Mouse (Mus musculus): Measurements from ENCODE around the gene Cyyr1. TPM values are rescaled to one million over a fixed set of nuclear protein-coding genes. Genes with fewer than 3 reads are reported as not detected.
"Not testable (repeated sequence)": the region's sequence is repeated elsewhere in the genome, so short reads cannot be mapped to it uniquely, and the experiment has no call there.

Gene Cyyr1
- 2.5 and 2.7 TPM in 2 replicates for polyA plus RNA-seq (2015; fragmentation: Nextera tagmentation; extraction: Ambion mirVana)

DNA sequence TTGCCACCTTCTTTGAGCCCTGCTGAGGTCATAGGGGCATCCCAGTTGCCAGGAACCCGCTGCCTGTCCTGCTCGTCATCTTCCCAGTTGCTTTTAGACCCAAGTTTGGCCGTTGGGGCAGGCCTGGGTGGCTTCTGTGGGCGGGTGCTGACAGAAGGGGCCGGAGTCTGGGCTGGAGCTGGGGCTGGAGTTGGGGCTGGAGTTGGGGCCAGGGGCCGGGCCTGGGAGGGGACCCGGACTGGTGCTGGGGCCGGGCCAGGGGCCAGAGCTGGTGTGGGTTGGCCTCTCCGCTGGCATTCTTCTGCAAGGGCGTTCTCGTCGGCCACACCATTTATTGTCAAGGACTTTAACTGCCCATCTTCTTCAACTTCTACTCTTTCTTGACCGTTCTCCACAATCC lies at the start of gene Cyyr1:
Cyyr1 (minus strand) TSS at position 101 of the 400 bp plus-strand sequence.
- H3K9me3 ChIP-seq (ENCODE audit: control insufficient read depth); ATAC-seq; H3K27me3 ChIP-seq (replicated peaks; ENCODE audit: control insufficient read depth, insufficient read depth, low read length); H3K36me3 ChIP-seq (ENCODE audit: control insufficient read depth, insufficient read depth); H3K4me2 ChIP-seq (replicated peaks; ENCODE audit: low read depth); H3K27ac ChIP-seq (ENCODE audit: low read depth, low read length); H3K9ac ChIP-seq (ENCODE audit: low read depth, low read length); H3K4me1 ChIP-seq (replicated peaks; ENCODE audit: control insufficient read depth, insufficient read depth, low read length); H3K4me3 ChIP-seq (ENCODE audit: low read depth, low read length): not testable (repeated sequence)
- 65% methylated on average over 11 of the region's 13 CpGs for WGBS

DNA sequence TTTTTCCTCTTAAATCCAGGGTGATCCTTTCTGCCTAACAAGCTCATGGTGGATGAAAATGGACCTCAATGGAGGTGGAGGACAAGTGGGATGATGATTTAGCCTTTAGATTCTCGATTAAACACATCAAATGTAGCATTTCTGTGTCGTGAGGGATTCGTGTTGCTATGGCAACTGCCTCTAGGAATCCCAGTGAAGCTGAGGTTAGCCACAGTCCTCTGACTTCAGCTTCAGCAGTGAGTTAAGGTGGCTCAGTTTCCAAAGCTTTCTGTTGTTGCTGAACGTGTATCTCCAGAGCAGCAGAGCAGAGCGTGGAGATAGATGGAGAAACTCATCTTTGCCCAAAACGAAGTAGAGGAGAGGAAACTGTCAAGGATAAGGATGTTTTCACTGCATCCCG lies 35.6 kb upstream of the Cyyr1 start:
- H3K9me3 ChIP-seq (ENCODE audit: control insufficient read depth): no peaks in the 10 kb centered on the region
- H3K9ac ChIP-seq (ENCODE audit: low read depth, low read length): no peak overlapping the region
- H3K27ac ChIP-seq (ENCODE audit: low read depth, low read length): no peak overlapping the region
- H3K4me1 ChIP-seq (replicated peaks; ENCODE audit: control insufficient read depth, insufficient read depth, low read length): no peaks in the 10 kb centered on the region
- WGBS: 73% methylated on average over 7 of the region's 7 CpGs
- no peaks in the 10 kb centered on the region for H3K27me3 ChIP-seq (replicated peaks; ENCODE audit: control insufficient read depth, insufficient read depth, low read length)
- no peak for ATAC-seq
- TF ChIP-seq CTCF (IDR thresholded peaks at IDR 0.05; ENCODE audit: low read depth): no peak
- H3K4me3 ChIP-seq (ENCODE audit: low read depth, low read length): no peak overlapping the region
- no peak overlapping the region for H3K4me2 ChIP-seq (replicated peaks; ENCODE audit: low read depth)
- H3K36me3 ChIP-seq (ENCODE audit: control insufficient read depth, insufficient read depth): no peaks in the 10 kb centered on the region

DNA sequence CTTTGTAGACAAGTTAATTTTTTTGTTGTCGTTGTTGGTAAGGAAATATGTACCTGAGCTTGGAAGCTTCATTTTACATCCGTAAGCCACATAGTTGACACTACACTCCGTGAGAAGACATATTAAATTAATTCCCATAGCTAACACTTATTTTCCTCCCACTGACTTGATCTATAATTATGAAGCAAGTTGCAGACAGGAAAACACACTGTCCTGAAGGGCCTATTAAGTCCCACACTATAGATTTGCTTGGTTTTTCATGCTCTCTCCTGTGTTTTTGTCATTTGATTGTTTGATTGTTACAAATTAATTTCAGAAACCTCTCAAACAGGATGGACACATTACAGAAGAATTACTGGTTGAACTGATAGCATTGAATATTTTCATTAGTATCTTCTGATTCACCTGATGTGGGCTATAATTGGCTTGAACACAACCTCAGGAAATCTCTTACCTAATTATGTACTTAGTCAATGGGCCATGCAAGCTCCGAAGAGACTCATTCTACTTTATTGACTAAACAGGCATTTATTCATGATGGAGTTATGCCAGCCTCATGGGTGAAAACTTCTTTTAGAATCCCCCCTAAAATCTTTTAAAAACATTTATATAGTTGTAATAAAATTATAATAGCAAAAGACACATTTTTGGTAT lies 34.5 kb upstream of the Cyyr1 start:
- Histone ChIP-seq H3K9ac (ENCODE audit: low read depth, low read length) (no peak overlapping the region), H3K27ac (ENCODE audit: low read depth, low read length) (no peak overlapping the region), H3K27me3 (replicated peaks; ENCODE audit: control insufficient read depth, insufficient read depth, low read length) (no peaks in the 10 kb centered on the region), H3K9me3 (ENCODE audit: control insufficient read depth) (no peaks in the 10 kb centered on the region), H3K4me3 (ENCODE audit: low read depth, low read length) (no peak overlapping the region), H3K4me1 (replicated peaks; ENCODE audit: control insufficient read depth, insufficient read depth, low read length) (no peaks in the 10 kb centered on the region), H3K36me3 (ENCODE audit: control insufficient read depth, insufficient read depth) (no peaks in the 10 kb centered on the region), H3K4me2 (replicated peaks; ENCODE audit: low read depth) (no peak overlapping the region)
- ATAC-seq: no peak
- 92% methylated on average over 4 of the region's 4 CpGs for WGBS
- TF ChIP-seq CTCF (IDR thresholded peaks at IDR 0.05; ENCODE audit: low read depth): no peak

DNA sequence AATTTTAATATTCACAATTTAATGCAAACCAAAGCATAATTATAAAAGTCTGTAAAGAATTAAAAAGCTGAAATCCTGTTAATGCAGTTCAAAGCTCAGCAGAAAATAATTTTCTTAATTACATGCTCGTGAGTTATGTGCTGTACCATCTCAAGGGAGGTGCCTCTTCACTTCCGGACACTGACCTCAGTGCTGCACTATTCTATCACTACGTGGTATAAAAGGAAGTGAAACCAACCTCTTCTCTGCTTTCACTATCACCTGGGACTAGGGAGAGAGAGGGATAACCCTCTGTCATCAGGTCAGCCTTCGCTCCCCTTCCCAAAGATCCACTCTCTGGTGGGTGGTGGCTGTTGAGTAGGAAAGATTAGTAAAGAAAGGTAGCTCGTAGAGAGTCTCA lies 13.3 kb upstream of the Cyyr1 start:
- Histone ChIP-seq H3K4me3 (ENCODE audit: low read depth, low read length) (no peak overlapping the region), H3K27ac (ENCODE audit: low read depth, low read length) (no peak overlapping the region), H3K27me3 (replicated peaks; ENCODE audit: control insufficient read depth, insufficient read depth, low read length) (no peaks in the 10 kb centered on the region), H3K9me3 (ENCODE audit: control insufficient read depth) (no peaks in the 10 kb centered on the region), H3K4me2 (replicated peaks; ENCODE audit: low read depth) (no peak overlapping the region), H3K36me3 (ENCODE audit: control insufficient read depth, insufficient read depth) (no peaks in the 10 kb centered on the region), H3K9ac (ENCODE audit: low read depth, low read length) (no peak overlapping the region), H3K4me1 (replicated peaks; ENCODE audit: control insufficient read depth, insufficient read depth, low read length) (no peaks in the 10 kb centered on the region)
- WGBS: 79% methylated on average over 5 of the region's 5 CpGs
- no peak for TF ChIP-seq CTCF (IDR thresholded peaks at IDR 0.05; ENCODE audit: low read depth)
- ATAC-seq: no peak

DNA sequence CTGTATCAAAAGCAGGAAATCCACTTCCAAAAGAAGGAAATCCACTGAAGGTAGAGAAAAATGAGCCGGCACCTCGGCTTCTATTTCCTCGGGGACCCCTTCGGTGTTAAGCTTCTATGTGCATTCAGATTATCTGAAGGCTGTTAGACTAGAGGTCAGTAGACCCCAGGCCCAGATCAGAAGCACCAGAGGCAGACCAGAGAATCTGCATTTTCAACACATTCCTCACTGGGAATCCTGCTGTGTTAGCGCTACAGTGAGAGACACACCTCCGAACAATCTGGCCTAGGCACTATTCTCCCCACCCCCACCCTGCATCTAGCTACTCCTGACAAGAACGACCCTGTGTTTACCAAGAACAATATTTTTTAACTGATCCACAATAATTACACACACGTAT lies 641 bp upstream of the Cyyr1 start:
- Histone ChIP-seq H3K36me3 (ENCODE audit: control insufficient read depth, insufficient read depth) (no peaks in the 10 kb centered on the region), H3K27ac (ENCODE audit: low read depth, low read length) (no peak overlapping the region), H3K9ac (ENCODE audit: low read depth, low read length) (no peak overlapping the region), H3K4me3 (ENCODE audit: low read depth, low read length) (no peak overlapping the region), H3K9me3 (ENCODE audit: control insufficient read depth) (no peaks in the 10 kb centered on the region), H3K27me3 (replicated peaks; ENCODE audit: control insufficient read depth, insufficient read depth, low read length) (no peaks in the 10 kb centered on the region), H3K4me2 (replicated peaks; ENCODE audit: low read depth) (no peak overlapping the region), H3K4me1 (replicated peaks; ENCODE audit: control insufficient read depth, insufficient read depth, low read length) (no peaks in the 10 kb centered on the region; the same call in 1 of the 2 replicates)
- ATAC-seq: no peak
- WGBS: 50% methylated on average over 8 of the region's 8 CpGs
- TF ChIP-seq CTCF (IDR thresholded peaks at IDR 0.05; ENCODE audit: low read depth): no peak

DNA sequence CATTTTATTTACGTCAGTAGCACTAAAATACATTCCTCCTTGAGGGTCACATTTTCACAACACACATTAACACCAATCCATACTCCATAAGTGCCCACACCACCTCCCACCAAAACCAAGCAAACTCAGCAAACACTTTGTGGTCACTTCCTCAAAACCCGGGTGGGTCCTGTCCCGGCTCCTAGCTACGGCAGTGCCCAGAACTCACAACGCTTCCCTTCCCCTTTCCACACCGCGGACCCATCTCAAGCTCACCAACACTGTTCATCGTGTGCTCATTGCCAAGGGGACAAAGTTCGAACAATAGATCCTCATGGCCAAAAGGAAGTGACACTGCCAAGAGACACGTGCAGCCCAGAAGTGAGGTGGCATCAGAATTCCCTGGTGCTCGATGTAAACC lies 1.2 kb downstream of the Cyyr1 start:
- not testable (repeated sequence) for H3K4me2 ChIP-seq (replicated peaks; ENCODE audit: low read depth); H3K4me3 ChIP-seq (ENCODE audit: low read depth, low read length); ATAC-seq; H3K9ac ChIP-seq (ENCODE audit: low read depth, low read length); H3K4me1 ChIP-seq (replicated peaks; ENCODE audit: control insufficient read depth, insufficient read depth, low read length); H3K27ac ChIP-seq (ENCODE audit: low read depth, low read length); H3K27me3 ChIP-seq (replicated peaks; ENCODE audit: control insufficient read depth, insufficient read depth, low read length); H3K9me3 ChIP-seq (ENCODE audit: control insufficient read depth); H3K36me3 ChIP-seq (ENCODE audit: control insufficient read depth, insufficient read depth)
- 85% methylated on average over 1 of the region's 11 CpGs for WGBS

Measured in intestine, postnatal 0 days (tissue).